Mouse (Mus musculus) hindbrain, postnatal 0 days (tissue): ENCODE data around the gene Grin2b. TPM values are rescaled to one million over a fixed set of nuclear protein-coding genes. Genes with fewer than 3 reads are reported as not detected.

Source experiments
- ATAC-seq: fragments of 200-750 bp; cut with Nextera tagmentation; 2 replicates; pipeline ENCODE4 v1.8.0; 2017; ENCODE audit warnings: mild to moderate bottlenecking, moderate TSS enrichment, moderate library complexity
- DNase-seq: peaks from one replicate; pipeline ENCODE4 v3.0.0-alpha.2; 2015; ENCODE audit warnings: low spot score
- H3K27ac ChIP-seq: fragments of 300-500 bp; sonication (generic); 2 replicates; pipeline ENCODE4 v1.5.1; 2014; ENCODE audit warnings: mild to moderate bottlenecking
- H3K27me3 ChIP-seq: fragments of 300-500 bp; sonication (generic); 2 replicates; pipeline ENCODE4 v1.6.1; 2014; ENCODE audit warnings: low read length, mixed read lengths; ENCODE audit not compliant: insufficient read depth
- H3K36me3 ChIP-seq: fragments of 300-500 bp; sonication (generic); 2 replicates; pipeline ENCODE4 v1.6.1; 2014; ENCODE audit warnings: low read length, mixed read lengths; ENCODE audit not compliant: insufficient read depth
- H3K4me1 ChIP-seq: fragments of 300-500 bp; sonication (generic); 2 replicates; pipeline ENCODE4 v1.6.1; 2014; ENCODE audit warnings: antibody characterized with exemption, low read length, mixed read lengths; ENCODE audit not compliant: insufficient read depth
- H3K4me2 ChIP-seq: fragments of 300-500 bp; sonication (generic); 2 replicates; pipeline ENCODE4 v1.6.1; 2014; ENCODE audit warnings: low read depth, mild to moderate bottlenecking, low read length, moderate library complexity, mixed read lengths
- H3K4me3 ChIP-seq: fragments of 300-500 bp; sonication (generic); 2 replicates; pipeline ENCODE4 v1.5.1; 2014; ENCODE audit warnings: low read length
- H3K9ac ChIP-seq: fragments of 300-500 bp; sonication (generic); replicated peaks from 2 replicates; pipeline ENCODE4 v1.6.1; 2014; ENCODE audit warnings: mild to moderate bottlenecking, low read length, moderate library complexity, mixed read lengths
- H3K9me3 ChIP-seq: fragments of 300-500 bp; sonication (generic); 2 replicates; pipeline ENCODE4 v1.6.1; 2016; ENCODE audit warnings: low read length, mixed read lengths
- CTCF ChIP-seq: IDR thresholded peaks from 2 replicates; pipeline ENCODE4 v1.5.1; 2016; ENCODE audit warnings: antibody characterized with exemption, control low read depth, low read depth
- WGBS: fragments of 180-500 bp; shearing (Covaris S2); extraction: QIAGEN DNeasy Blood & Tissue Kit; methylation state at CpG from one replicate; pipeline ENCODE4 v1.1.7; 2014; 5-methylcytosine and 5-hydroxymethylcytosine counted together
- polyA plus RNA-seq: library from polyadenylated mRNA; unstranded; fragments of >200 nt; fragmentation: Nextera tagmentation; extraction: Ambion mirVana; gene quantifications from 2 replicates; pipeline ENCODE4 v1.2.1, GENCODE M21; 2015
- total RNA-seq: library from RNA; depleted of rRNA; stranded (reverse); fragments of >200 nt; gene quantifications from 2 replicates; pipeline ENCODE4 v1.2.3, GENCODE M21; 2014

Grin2b gene
- total and polyA plus RNA-seq, 2 experiments from 2014 or later = 55.1 to 67.0 TPM

DNA sequence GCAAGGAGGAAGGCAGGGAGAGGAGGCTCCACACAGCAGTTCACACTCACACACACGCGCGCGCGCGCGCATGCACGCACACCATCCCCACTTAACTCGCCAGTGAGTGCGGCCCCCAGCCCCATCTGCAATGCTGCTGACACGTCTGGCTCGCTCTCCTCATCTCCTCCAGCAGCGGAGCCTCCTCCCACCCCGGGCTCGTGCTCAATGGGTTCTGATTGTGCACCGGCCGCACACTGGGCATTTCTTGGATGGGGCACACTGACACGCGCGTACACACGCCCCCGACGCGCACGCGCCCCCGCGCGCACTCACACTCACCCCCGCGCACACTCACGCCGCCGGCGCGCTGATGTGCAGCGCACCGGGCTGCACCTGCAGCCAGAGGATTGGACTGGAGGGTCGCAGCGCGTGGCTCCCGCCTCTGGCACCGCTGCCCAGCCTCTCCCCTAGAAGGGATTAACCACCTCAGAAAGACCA lies 1.1 kb downstream of the Grin2b start:
- H3K4me1 ChIP-seq = 0 out of 2 replicates have a peak, but pooled peaks cover 6% of the 10 kb centered on the region
- peak overlapping the region; percentile 72 for H3K4me2 ChIP-seq
- DNase-seq (peak; percentile 85), ATAC-seq (peak; percentile 84)
- H3K27me3 ChIP-seq = no peaks in the 10 kb centered on the region
- TF ChIP-seq CTCF = no peak
- no peaks in the 10 kb centered on the region for H3K36me3 ChIP-seq
- peak overlapping the region; percentile 56 for H3K4me3 ChIP-seq
- 1% methylated on average over 42 of the region's 43 CpGs for WGBS
- peak overlapping the region; percentile 73 for H3K9ac ChIP-seq
- H3K9me3 ChIP-seq = no peaks in the 10 kb centered on the region
- H3K27ac ChIP-seq = peak overlapping the region; percentile 82

DNA sequence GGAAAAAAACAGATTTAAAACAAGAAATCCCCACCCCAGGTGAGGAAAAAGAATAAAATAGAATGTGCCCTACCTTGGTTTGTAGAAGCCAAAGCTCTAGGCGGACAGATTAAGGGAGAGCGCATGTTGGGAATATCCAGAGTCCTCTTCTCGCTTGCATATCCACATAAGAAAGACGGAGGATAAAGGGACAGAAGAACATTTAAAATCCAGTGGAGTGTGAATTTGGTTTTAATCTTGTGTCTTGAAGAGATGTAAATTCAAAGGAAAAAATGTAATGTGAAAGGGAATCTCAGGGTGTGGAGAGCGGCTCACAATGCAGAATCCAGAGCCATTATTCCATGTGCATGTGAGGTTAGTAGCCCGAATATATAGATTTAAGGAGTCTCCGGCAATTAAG lies 2.0 kb downstream of the Grin2b start:
- H3K27me3 ChIP-seq = no peaks in the 10 kb centered on the region
- peak overlapping the region; percentile 56 for H3K4me3 ChIP-seq
- no peak for TF ChIP-seq CTCF
- 0 out of 2 replicates have a peak, but pooled peaks cover 6% of the 10 kb centered on the region for H3K4me1 ChIP-seq
- H3K9ac ChIP-seq = peak overlapping the region; percentile 73
- no peaks in the 10 kb centered on the region for H3K9me3 ChIP-seq
- no peaks in the 10 kb centered on the region for H3K36me3 ChIP-seq
- ATAC-seq = no peak
- peak overlapping the region; percentile 72 for H3K4me2 ChIP-seq
- peak overlapping the region; percentile 82 for H3K27ac ChIP-seq
- DNase-seq = no peak
- WGBS = 23% methylated on average over 7 of the region's 7 CpGs

DNA sequence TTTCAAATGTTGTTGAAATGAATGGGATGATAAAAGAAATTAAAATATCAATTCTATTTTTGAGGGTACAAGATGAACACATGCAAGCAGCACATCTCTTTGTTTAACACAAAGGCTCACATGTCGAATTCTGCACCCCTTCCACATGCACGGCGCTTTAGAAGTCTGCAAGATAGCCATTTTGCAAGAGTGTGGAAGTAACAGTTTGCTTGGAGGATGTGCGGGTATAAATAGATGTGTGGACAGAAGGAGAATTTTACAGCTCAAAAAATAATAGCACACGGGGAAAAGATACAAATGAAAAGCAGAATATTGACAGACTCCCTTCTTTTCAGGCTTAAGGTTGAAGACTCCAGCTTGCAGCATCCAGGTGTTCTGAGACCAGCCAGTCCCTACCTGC lies 2.9 kb downstream of the Grin2b start:
- Histone ChIP-seq H3K36me3 (no peaks in the 10 kb centered on the region), H3K9ac (peak overlapping the region; percentile 73), H3K4me2 (peak overlapping the region; percentile 72), H3K27ac (peak overlapping the region; percentile 82), H3K4me1 (peaks cover 11% of the 10 kb centered on the region; the same call in 1 of the 2 replicates), H3K4me3 (peak overlapping the region; percentile 56), H3K27me3 (no peaks in the 10 kb centered on the region), H3K9me3 (no peaks in the 10 kb centered on the region)
- no peak for TF ChIP-seq CTCF
- peak; percentile 41 for DNase-seq
- WGBS = 56% methylated on average over 5 of the region's 5 CpGs
- no peak for ATAC-seq

DNA sequence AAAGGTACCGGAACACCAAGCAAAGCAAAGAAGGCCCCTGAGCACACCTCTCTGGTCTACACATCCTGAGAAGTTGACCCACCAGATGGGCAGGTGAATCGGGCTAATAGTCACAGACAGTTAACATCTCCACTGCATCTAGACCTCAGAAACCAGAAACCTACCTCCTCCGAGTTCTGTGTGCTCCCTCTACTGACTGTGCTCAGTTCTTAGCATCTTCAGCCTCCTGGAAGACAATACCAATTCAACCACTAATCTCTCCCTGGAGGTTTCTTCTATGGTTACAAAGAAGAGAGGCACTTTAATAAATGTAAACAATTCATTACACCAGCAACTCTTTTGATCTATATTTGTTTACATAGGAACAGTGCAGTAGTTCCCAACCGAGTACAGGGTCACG lies 6.0 kb downstream of the Grin2b start:
- Histone ChIP-seq H3K4me2 (peak overlapping the region; percentile 72), H3K9me3 (no peaks in the 10 kb centered on the region), H3K4me1 (peaks cover 21% of the 10 kb centered on the region; the same call in 1 of the 2 replicates), H3K9ac (no peak overlapping the region), H3K4me3 (peak overlapping the region; percentile 15), H3K27me3 (no peaks in the 10 kb centered on the region), H3K36me3 (no peaks in the 10 kb centered on the region), H3K27ac (no peak overlapping the region)
- DNase-seq = no peak
- WGBS = 75% methylated on average over 5 of the region's 5 CpGs
- ATAC-seq = no peak
- TF ChIP-seq CTCF = peak; percentile 42; the same call in 1 of the 2 replicates

DNA sequence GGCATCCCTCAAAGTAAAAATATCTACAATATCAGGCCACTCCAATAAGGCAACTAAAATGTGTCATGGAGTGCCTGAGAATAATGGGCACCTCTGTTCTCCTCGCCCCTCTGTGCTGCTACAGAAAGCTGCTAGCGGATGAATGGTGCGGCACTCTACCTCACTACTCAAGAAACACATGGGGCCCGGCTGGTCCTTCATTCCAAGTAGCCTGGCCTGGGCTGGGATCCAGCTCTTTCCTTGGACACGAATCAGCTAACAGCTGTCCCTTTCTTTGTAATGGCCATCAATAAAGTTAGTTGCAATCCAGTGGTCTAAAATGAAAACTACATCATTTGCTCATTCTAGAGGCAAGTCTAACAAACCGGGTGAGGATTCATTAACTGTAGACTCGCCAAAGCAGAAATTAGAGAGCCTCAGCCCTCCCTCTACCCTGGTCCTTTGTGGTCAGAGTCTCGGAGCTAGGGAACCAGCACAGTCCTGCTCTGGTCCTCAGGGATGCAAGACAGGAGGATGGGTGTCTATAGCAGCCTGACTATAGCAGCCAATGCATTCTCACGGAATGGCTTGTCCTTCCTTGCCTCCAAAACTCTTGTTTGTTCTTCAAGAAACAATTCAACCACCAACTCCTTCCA lies 7.8 kb downstream of the Grin2b start:
- Histone ChIP-seq H3K4me1 (peaks cover 23% of the 10 kb centered on the region; the same call in 1 of the 2 replicates), H3K4me2 (peak overlapping the region; percentile 50), H3K27ac (no peak overlapping the region), H3K9ac (no peak overlapping the region), H3K4me3 (peak overlapping the region; percentile 19), H3K36me3 (no peaks in the 10 kb centered on the region), H3K27me3 (no peaks in the 10 kb centered on the region), H3K9me3 (no peaks in the 10 kb centered on the region)
- ATAC-seq (peak; percentile 86), DNase-seq (peak; percentile 79)
- TF ChIP-seq CTCF = no peak
- whole genome bisulfite sequencing = 33% methylated on average over 9 of the region's 9 CpGs

DNA sequence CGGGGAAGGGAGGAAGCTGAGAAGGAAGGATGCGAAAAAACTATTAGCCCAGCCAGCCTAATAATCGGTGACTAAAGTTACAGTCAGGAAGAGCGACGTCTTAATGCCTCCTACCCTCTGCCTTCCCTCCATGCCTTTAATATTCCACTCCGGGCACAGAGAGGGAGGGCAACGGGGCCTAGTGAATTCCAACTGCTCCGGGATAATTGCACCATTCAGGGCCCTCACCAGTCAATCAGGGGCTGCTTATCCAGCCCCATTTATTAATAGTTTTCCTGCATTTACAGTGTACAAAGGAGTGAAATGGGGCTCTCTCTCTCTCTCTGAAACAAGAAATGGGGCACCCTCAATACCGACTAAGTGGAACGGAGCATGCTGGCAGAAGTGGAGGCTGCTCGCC lies 11.2 kb downstream of the Grin2b start:
- TF ChIP-seq CTCF = no peak
- Histone ChIP-seq H3K36me3 (no peaks in the 10 kb centered on the region), H3K27me3 (no peaks in the 10 kb centered on the region), H3K4me1 (peaks cover 17% of the 10 kb centered on the region; the same call in 1 of the 2 replicates), H3K9ac (no peak overlapping the region), H3K4me2 (peak overlapping the region; percentile 16; the same call in 1 of the 2 replicates), H3K27ac (no peak overlapping the region), H3K9me3 (no peaks in the 10 kb centered on the region), H3K4me3 (no peak overlapping the region)
- no peak for ATAC-seq
- no peak for DNase-seq
- 42% methylated on average over 11 of the region's 11 CpGs for WGBS

DNA sequence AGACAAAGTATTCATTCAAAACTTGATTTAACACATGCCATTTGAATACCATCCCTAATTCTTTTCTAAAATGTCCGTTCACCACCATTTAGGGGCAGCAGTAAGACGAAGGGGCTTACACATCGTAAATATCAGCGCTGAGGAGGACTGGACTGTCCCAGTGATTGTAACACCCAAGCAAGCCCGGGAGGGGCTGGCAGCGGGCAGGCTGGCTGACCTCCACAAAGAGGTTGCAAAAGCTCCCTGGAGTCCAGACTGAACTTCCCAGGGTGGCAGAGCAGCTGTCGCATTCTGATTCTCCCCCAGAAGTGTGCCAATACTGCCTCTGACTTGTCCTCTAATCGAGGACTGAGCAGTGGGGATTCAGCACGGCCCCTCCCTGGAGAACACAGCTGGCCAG lies 19.9 kb downstream of the Grin2b start:
- TF ChIP-seq CTCF = no peak
- Histone ChIP-seq H3K9ac (no peak overlapping the region), H3K4me3 (no peak overlapping the region), H3K27ac (no peak overlapping the region), H3K4me2 (no peak overlapping the region), H3K36me3 (no peaks in the 10 kb centered on the region), H3K9me3 (no peaks in the 10 kb centered on the region), H3K27me3 (no peaks in the 10 kb centered on the region; the same call in 1 of the 2 replicates), H3K4me1 (no peaks in the 10 kb centered on the region)
- ATAC-seq = no peak
- 44% methylated on average over 9 of the region's 9 CpGs for WGBS
- DNase-seq = no peak
